8 mouse cellular contexts compared by ENCODE assay signal in genomic region chr7:90302647-90303552, GRCm38 (mm10). TPM values are rescaled to one million over a fixed set of nuclear protein-coding genes. Genes with fewer than 3 reads are reported as not detected.
DNase-seq lines count a peak whose midpoint lies in the region; ATAC-seq and TF ChIP-seq lines count a peak whose summit lies in the region.

No protein-coding gene starts in this region.

- no peak for DNase-seq in ES-E14 (ENCODE audit: low read depth, low spot score)
- DNase-seq in kidney, postnatal 10 days, result peak; percentile 34
- DNase-seq in gastrocnemius, postnatal 10 days, result no peak
- DNase-seq in right cerebral cortex, postnatal 36 days (ENCODE audit: low spot score in 2 of 2), result no peak
- DNase-seq in urinary bladder, postnatal 36 days (ENCODE audit: low spot score in 2 of 2), result no peak

- H3K27me3 ChIP-seq in forebrain, embryonic 15.5 days, result peaks cover 3% of the 10 kb centered on the region; the same call in 1 of the 2 replicates

- ATAC-seq in CD4-positive, CD25-positive, alpha-beta regulatory T cell, adult 4 months, result peak; percentile 82
- ATAC-seq in forebrain, embryonic 15.5 days (replicated peaks), result peak; percentile 32; the same call in 1 of the 2 replicates
- peak; percentile 41; the same call in 1 of the 2 replicates for ATAC-seq in monocyte, adult 5-6 weeks (replicated peaks; ENCODE audit: insufficient number of reproducible peaks, low FRiP score, low TSS enrichment, poor library complexity, severe bottlenecking)

- H3K4me2 ChIP-seq in forebrain, embryonic 15.5 days (replicated peaks), result peak overlapping the region; percentile 100

- H3K9me3 ChIP-seq in ES-E14 (ENCODE audit: control insufficient read depth, insufficient read depth, low read depth, low read length), result no peaks in the 10 kb centered on the region
- no peaks in the 10 kb centered on the region for H3K9me3 ChIP-seq in forebrain, embryonic 15.5 days

- 4% methylated on average over 27 of the region's 27 CpGs for WGBS in forebrain, embryonic 15.5 days

- in situ Hi-C loops in ES-E14 (cut with MboI; ENCODE audit: low sequenced_read_pairs in 2 of 2, unreplicated experiment in 2 of 2), result no loop called here

- no peaks in the 10 kb centered on the region; a peak in 1 of 4 replicates for H3K4me1 ChIP-seq in ES-E14 (ENCODE audit: control insufficient read depth in 2 of 2, insufficient read depth in 2 of 2, low read length in 2 of 2, poor library complexity in 1 of 2)
- H3K4me1 ChIP-seq in forebrain, embryonic 15.5 days, result peaks cover 11% of the 10 kb centered on the region

- H3K4me3 ChIP-seq in ES-E14 (ENCODE audit: insufficient read depth in 1 of 2, low read depth in 1 of 2, low read length in 2 of 2, poor library complexity in 1 of 2, severe bottlenecking in 1 of 2), result peak overlapping the region; percentile 63 to 71
- peak overlapping the region; percentile 67 for H3K4me3 ChIP-seq in forebrain, embryonic 15.5 days

- H3K36me3 ChIP-seq in ES-E14 (ENCODE audit: control insufficient read depth, insufficient read depth, low read length, poor library complexity, severe bottlenecking), result no peaks in the 10 kb centered on the region
- H3K36me3 ChIP-seq in forebrain, embryonic 15.5 days, result no peaks in the 10 kb centered on the region

- no peak overlapping the region for H3K27ac ChIP-seq in ES-E14 (ENCODE audit: insufficient read depth, low read depth, low read length, poor library complexity, severe bottlenecking)
- H3K27ac ChIP-seq in forebrain, embryonic 15.5 days (replicated peaks), result no peak overlapping the region

- H3K9ac ChIP-seq in ES-E14 (ENCODE audit: insufficient read depth, low read depth, low read length, poor library complexity, severe bottlenecking), result peak overlapping the region; percentile 64; the same call in 1 of the 2 replicates
- peak overlapping the region; percentile 66 for H3K9ac ChIP-seq in forebrain, embryonic 15.5 days (replicated peaks)

TF ChIP-seq in ES-E14, 5 proteins besides CTCF, POLR2A, EP300 and RAD21:
- no peak for TF ChIP-seq HCFC1 (IDR thresholded peaks at IDR 0.05; ENCODE audit: borderline replicate concordance, insufficient read depth, low read length)
- no peak for TF ChIP-seq ZNF384 (IDR thresholded peaks at IDR 0.05; ENCODE audit: low read depth, low read length)
- TF ChIP-seq MAFK (IDR thresholded peaks at IDR 0.05; ENCODE audit: insufficient read depth, low read depth, low read length), result no peak
- no peak for TF ChIP-seq CHD2 (IDR thresholded peaks at IDR 0.05; ENCODE audit: low read depth, low read length)
- no peak for TF ChIP-seq ZC3H11A (IDR thresholded peaks at IDR 0.05; ENCODE audit: borderline replicate concordance, low read depth, low read length)

RNA-seq across cellular contexts. Expression of gene Sytl2, which starts 0.8 kb away (rescaled TPM):
- polyA plus RNA-seq in CD4-positive, CD25-positive, alpha-beta regulatory T cell, adult 4 months (2017; shearing (Covaris generic)), result 10 to 100 TPM; 46.9 to 47.7 TPM
- total RNA-seq in ES-E14 (2012; rRNA removed), result 1.3 and 2.7 TPM in 2 replicates
- polyA plus RNA-seq in forebrain, embryonic 15.5 days (2015; fragmentation: Nextera tagmentation; extraction: Ambion mirVana), result 0.97 and 1.2 TPM in 2 replicates
- 36.5 to 148 TPM (median 38.1 TPM) in 3 replicates for total RNA-seq in monocyte, adult 5-6 weeks (2017)
- 10 to 100 TPM; 75.0 to 91.4 TPM for total RNA-seq in gastrocnemius, postnatal 10 days (2021)

RNA-seq across cellular contexts. Expression of gene Ccdc83, which starts 37.3 kb away (rescaled TPM):
- not detected for polyA plus RNA-seq in CD4-positive, CD25-positive, alpha-beta regulatory T cell, adult 4 months (2017; shearing (Covaris generic))
- total RNA-seq in ES-E14 (2012; rRNA removed), result 0.31 and 0.42 TPM in 2 replicates
- not detected in 2 replicates for polyA plus RNA-seq in forebrain, embryonic 15.5 days (2015; fragmentation: Nextera tagmentation; extraction: Ambion mirVana)
- total RNA-seq in monocyte, adult 5-6 weeks (2017), result not detected in 3 replicates
- total RNA-seq in gastrocnemius, postnatal 10 days (2021), result under 1 TPM; 0.61 to 0.87 TPM

Comparison
In these comparisons a context has a peak if more than half of its experiments do, and no peak if none do; other contexts are left out.
1. ATAC-seq: peak in every context shown above with its lines; median percentile 82 in CD4-positive, CD25-positive, alpha-beta regulatory T cell, adult 4 months; 41 in monocyte, adult 5-6 weeks; 32 in forebrain, embryonic 15.5 days.
2. RNA of gene Sytl2, which starts 0.8 kb away (total RNA-seq): 75.0 to 91.4 TPM in gastrocnemius, postnatal 10 days and 36.5 to 148 TPM in monocyte, adult 5-6 weeks; 1.3 to 2.7 TPM in ES-E14; every median in the first group is over 10 times any median in the second.